Mouse (Mus musculus) right cerebral cortex, postnatal 36 days (tissue): ENCODE results near the gene Nipal4.

Experiments used
- DNase-seq, 2 experiments: peaks; one replicate each; pipeline ENCODE4 v3.0.0; 2022; ENCODE audit warnings: low spot score in 2 of 2, mixed read lengths in 1 of 2

Gene Nipal4

DNA sequence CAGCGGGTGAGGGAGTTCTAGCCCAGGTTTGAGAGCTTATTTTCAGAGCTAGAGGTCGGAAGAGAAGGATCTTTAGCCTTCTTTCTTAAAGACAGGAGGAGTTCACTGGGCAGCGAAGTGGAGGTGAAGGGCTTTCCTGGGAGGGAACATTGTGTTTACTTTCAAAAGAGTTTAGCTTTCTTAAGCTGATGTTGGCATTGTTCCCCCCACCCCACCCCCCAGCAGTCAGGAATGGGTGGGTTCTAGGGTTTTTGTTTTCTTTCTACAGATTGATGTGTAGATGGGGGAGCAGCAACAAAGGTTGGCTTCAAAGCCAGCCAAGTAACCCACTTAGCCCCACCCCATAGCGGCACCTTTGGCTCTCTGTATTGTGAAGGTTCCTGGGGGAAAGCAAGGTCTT, 51.3 kb downstream of the Nipal4 start:
- no peak for DNase-seq

DNA sequence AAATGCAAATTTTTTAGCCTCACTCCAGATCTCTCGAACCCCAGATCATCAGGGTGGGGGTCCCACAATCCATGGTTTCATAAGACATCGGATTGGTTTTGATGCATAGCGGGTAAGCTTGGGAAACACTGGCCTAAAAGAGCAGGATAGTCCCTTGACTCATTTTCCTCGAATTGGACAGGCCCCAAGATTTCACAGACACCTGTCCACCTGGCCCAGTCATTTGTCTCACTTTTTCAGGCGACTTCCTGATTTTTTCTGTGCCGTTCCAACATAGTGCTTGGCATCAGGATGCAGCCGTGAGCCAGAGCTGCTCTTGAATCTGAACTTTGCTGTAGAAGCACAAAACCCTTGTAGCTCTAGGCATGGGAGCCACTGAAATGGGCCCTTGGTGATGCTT, 52.1 kb downstream of the Nipal4 start:
- no peak for DNase-seq

DNA sequence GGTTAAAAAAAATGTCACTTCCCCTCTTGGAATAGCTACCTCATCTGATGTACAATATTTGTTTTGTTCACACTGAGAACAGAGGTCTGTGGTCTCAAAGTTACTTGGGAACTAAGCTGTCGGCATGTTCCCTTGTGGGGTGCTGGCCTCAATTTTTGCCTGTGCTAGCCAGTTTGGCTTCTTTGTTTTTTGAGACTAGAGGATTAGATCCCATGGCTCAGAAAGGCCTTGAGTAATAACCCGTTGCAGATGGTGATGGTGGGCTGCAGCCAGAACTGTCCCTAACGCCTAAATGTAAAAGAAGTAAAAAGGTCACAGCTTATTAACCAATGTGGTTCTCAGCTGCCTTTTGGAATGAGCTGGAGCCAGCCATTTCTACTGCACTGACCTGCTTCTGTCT, 53.1 kb downstream of the Nipal4 start:
- no peak for DNase-seq

DNA sequence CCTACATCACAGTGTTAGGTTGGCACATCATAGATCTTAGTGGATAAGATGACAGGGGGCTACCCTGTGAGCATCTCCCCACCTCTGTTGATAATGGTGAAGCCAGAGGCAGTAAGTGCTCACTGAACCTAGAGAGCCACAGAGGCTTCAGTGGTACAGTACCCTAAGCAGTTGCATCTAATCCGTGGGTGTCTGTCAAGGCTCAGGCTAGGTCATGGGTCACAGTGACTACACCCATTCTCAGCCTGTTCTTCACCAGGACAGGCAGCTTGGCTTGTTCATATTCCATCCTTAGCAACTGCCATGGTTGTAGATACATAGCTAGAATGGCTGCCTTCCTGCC, 55.4 kb downstream of the Nipal4 start:
- DNase-seq = no peak

GRCm38 (mm10) chr11:46110156-46110944, 56.0 kb downstream of the Nipal4 start:
- no peak for DNase-seq

DNA sequence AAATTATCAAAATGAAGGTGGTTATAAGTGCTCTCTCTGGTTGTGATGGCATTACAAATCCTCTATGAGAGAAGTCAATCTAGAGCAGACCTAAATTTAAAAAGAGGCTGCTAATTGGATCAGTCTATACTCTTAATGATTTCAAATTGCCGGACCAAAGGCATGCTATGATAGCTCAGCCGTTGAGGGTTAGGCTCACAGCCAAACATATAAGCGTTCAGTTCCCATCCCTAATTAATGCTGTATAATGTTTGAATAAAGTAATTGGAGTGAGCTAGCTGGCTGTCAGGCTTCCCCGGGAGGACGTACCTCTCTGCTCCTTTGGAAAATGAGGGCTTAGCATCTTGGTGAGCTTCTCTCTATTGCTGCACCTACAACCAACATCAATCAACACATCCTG, 57.1 kb downstream of the Nipal4 start:
- no peak for DNase-seq

- DNase-seq = no peak
Observed at GRCm38 (mm10) chr11:46107046-46107445, 59.3 kb downstream of the Nipal4 start.

DNA sequence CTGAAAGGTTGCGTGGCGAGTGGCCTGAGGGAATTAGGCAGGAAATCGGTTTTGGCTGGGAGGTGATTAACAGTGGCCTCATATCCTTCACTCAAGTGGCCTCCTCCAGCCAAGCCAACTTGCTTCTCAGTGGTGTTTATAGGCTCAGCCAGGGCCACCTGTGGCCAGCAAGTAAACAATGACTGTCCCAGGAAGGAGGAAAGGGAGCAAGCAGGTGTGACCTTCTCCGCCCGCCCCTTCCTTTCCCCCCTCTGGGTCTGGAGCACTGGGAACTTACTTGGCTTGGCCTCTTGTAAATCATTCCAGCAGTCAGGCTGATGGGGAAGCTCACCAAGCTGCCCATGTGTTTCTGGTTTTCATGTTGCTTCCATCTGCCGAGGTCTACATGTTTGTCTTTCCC, 64.2 kb downstream of the Nipal4 start:
- DNase-seq = no peak
